Mouse (Mus musculus) liver, adult 2 months (tissue): ENCODE results near the gene Atp13a1. TPM values are rescaled to one million over a fixed set of nuclear protein-coding genes. Genes with fewer than 3 reads are reported as not detected.

Source experiments
- DNase-seq: peaks from one replicate; pipeline ENCODE4 v3.0.0-alpha.2; 2011; ENCODE audit warnings: low read depth, low spot score; ENCODE audit errors: extremely low read depth
- H3K27ac ChIP-seq: fragments of 200-500 bp; replicated peaks from 2 replicates; pipeline ENCODE4 v1.5.1; 2012; ENCODE audit warnings: low read depth, mild to moderate bottlenecking, control low read depth, inconsistent platforms, low read length; ENCODE audit not compliant: insufficient read depth
- H3K27me3 ChIP-seq: fragments of 200-500 bp; 2 replicates; pipeline ENCODE4 v1.6.1; 2012; ENCODE audit warnings: mild to moderate bottlenecking, moderate library complexity, low read length, inconsistent platforms; ENCODE audit not compliant: control insufficient read depth, insufficient read depth
- H3K36me3 ChIP-seq: fragments of 200-500 bp; 2 replicates; pipeline ENCODE4 v1.6.1; 2012; ENCODE audit warnings: low read length, inconsistent platforms; ENCODE audit not compliant: control insufficient read depth, insufficient read depth
- H3K4me1 ChIP-seq: fragments of 200-500 bp; 2 replicates; pipeline ENCODE4 v1.6.1; 2011; ENCODE audit warnings: low read length; ENCODE audit not compliant: control insufficient read depth, insufficient read depth
- H3K4me3 ChIP-seq: fragments of 200-500 bp; 2 replicates; pipeline ENCODE4 v1.5.1; 2011; ENCODE audit warnings: low read depth, mild to moderate bottlenecking, control low read depth, low read length, moderate library complexity; ENCODE audit not compliant: insufficient read depth
- H3K79me2 ChIP-seq: fragments of 200-500 bp; 2 replicates; pipeline ENCODE4 v1.6.1; 2012; ENCODE audit warnings: inconsistent platforms, mild to moderate bottlenecking, low read length, moderate library complexity; ENCODE audit not compliant: control insufficient read depth, insufficient read depth
- H3K9ac ChIP-seq: fragments of 200-500 bp; 2 replicates; pipeline ENCODE4 v1.6.1; 2012; ENCODE audit warnings: low read depth, mild to moderate bottlenecking, control low read depth, inconsistent platforms, low read length
- CTCF ChIP-seq: fragments of 200-500 bp; IDR thresholded peaks from 2 replicates; pipeline ENCODE4 v1.5.1; 2011; ENCODE audit warnings: low read depth, low read length, control low read depth
- POLR2A ChIP-seq: fragments of 200-500 bp; IDR thresholded peaks from 2 replicates; pipeline ENCODE4 v1.6.1; 2011; ENCODE audit warnings: low read length, control low read depth; ENCODE audit not compliant: insufficient read depth; ENCODE audit errors: extremely low read depth
- WGBS: fragments of 180-500 bp; shearing (Covaris S2); methylation state at CpG from one replicate; pipeline ENCODE4 v1.1.7; 2018; 5-methylcytosine and 5-hydroxymethylcytosine counted together
- polyA plus RNA-seq: library from polyadenylated mRNA; depleted of rRNA; stranded (reverse); fragments of >200 nt; gene quantifications from 2 replicates; pipeline ENCODE4 v1.2.3, GENCODE M21; 2012; rRNA removed
- total RNA-seq: library from RNA; depleted of rRNA; stranded (reverse); fragments of >200 nt; gene quantifications from 2 replicates; pipeline ENCODE4 v1.2.3, GENCODE M21; 2014; rRNA removed

The Atp13a1 gene
- total RNA-seq: 19.4 and 29.1 TPM in 2 replicates
- 42.6 and 60.1 TPM in 2 replicates for polyA plus RNA-seq

- H3K36me3 ChIP-seq: peaks cover 15% of the 10 kb centered on the region; the same call in 1 of the 2 replicates
- peak within 1 kb of the TSS; percentile 82 for H3K27ac ChIP-seq
- DNase-seq: peak; percentile 89
- H3K9ac ChIP-seq: peak within 1 kb of the TSS; percentile 96
- under 1% methylated on average over 38 of the region's 38 CpGs for WGBS
- no peak for TF ChIP-seq CTCF
- peak; percentile 74; the same call in 1 of the 2 replicates for TF ChIP-seq POLR2A
- no peaks in the 10 kb centered on the region for H3K27me3 ChIP-seq
- 0 out of 2 replicates have a peak, but pooled peaks cover 6% of the 10 kb centered on the region for H3K4me1 ChIP-seq
- peaks cover 6% of the 10 kb centered on the region for H3K79me2 ChIP-seq
- peak within 1 kb of the TSS; percentile 96 for H3K4me3 ChIP-seq
These were observed at the start of gene Atp13a1, which contains the start of gene Zfp866 for GRCm38 (mm10) chr8:69790773-69791367. TSS of gene Atp13a1 (plus strand) at chr8:69791163. TSS of gene Zfp866 (minus strand) at chr8:69791178.

GRCm38 (mm10) chr8:69741231-69741630, 49.7 kb upstream of the Atp13a1 start:
- H3K27ac ChIP-seq: no peak overlapping the region
- no peak overlapping the region for H3K9ac ChIP-seq
- no peaks in the 10 kb centered on the region for H3K4me1 ChIP-seq
- TF ChIP-seq CTCF (no peak), POLR2A (no peak)
- 81% methylated on average over 2 of the region's 2 CpGs for WGBS
- peaks cover 17% of the 10 kb centered on the region for H3K36me3 ChIP-seq
- DNase-seq: no peak
- no peaks in the 10 kb centered on the region for H3K27me3 ChIP-seq
- no peaks in the 10 kb centered on the region for H3K79me2 ChIP-seq
- no peak overlapping the region for H3K4me3 ChIP-seq

- peak; percentile 90 for TF ChIP-seq POLR2A
- TF ChIP-seq CTCF: no peak
- H3K4me3 ChIP-seq: peak within 1 kb of the TSS; percentile 82
- no peaks in the 10 kb centered on the region for H3K27me3 ChIP-seq
- H3K27ac ChIP-seq: peak within 1 kb of the TSS; percentile 95
- no peaks in the 10 kb centered on the region for H3K36me3 ChIP-seq
- WGBS: 4% methylated on average over 48 of the region's 48 CpGs
- H3K9ac ChIP-seq: peak within 1 kb of the TSS; percentile 95
- no peaks in the 10 kb centered on the region; the same call in 1 of the 2 replicates for H3K4me1 ChIP-seq
- DNase-seq: peak; percentile 95
- peaks cover 2% of the 10 kb centered on the region; the same call in 1 of the 2 replicates for H3K79me2 ChIP-seq
These were observed 41.2 kb upstream of the Atp13a1 start, which contains the start of gene Zfp963 for GRCm38 (mm10) chr8:69749544-69750454. TSS of gene Zfp963 (minus strand) at chr8:69749970.

- Histone ChIP-seq H3K27me3 (no peaks in the 10 kb centered on the region), H3K36me3 (peaks cover 6% of the 10 kb centered on the region), H3K4me3 (no peak overlapping the region), H3K4me1 (no peaks in the 10 kb centered on the region; the same call in 1 of the 2 replicates), H3K79me2 (peaks cover 2% of the 10 kb centered on the region; the same call in 1 of the 2 replicates), H3K9ac (no peak overlapping the region), H3K27ac (no peak overlapping the region)
- no peak for DNase-seq
- WGBS: 93% methylated on average over 2 of the region's 2 CpGs
- TF ChIP-seq POLR2A (no peak), CTCF (no peak)
These were observed 38.5 kb upstream of the Atp13a1 start for GRCm38 (mm10) chr8:69752437-69752836.

- H3K4me3 ChIP-seq: no peak overlapping the region
- H3K27ac ChIP-seq: no peak overlapping the region
- DNase-seq: no peak
- WGBS: 97% methylated on average over 5 of the region's 5 CpGs
- TF ChIP-seq CTCF (no peak), POLR2A (no peak)
- no peaks in the 10 kb centered on the region for H3K27me3 ChIP-seq
- H3K36me3 ChIP-seq: peaks cover 14% of the 10 kb centered on the region
- H3K9ac ChIP-seq: no peak overlapping the region
- no peaks in the 10 kb centered on the region for H3K79me2 ChIP-seq
- H3K4me1 ChIP-seq: no peaks in the 10 kb centered on the region
These were observed 32.6 kb upstream of the Atp13a1 start for GRCm38 (mm10) chr8:69758316-69758715.
